Mouse (Mus musculus) T-cell, adult 2 months (primary cell): Measurements from ENCODE around the gene Trp53inp2.
A peak's percentile ranks its signal among the peaks of the same experiment; 100 is the strongest.

ENCODE experiments used
- DNase-seq: peaks from one replicate; pipeline ENCODE4 v3.0.0; 2022; ENCODE audit warnings: low spot score

The Trp53inp2 gene

GRCm38 (mm10) chr2:155380261-155381059, at the start of gene Trp53inp2:
Gene Trp53inp2 (plus strand): TSS chr2:155381059.
- DNase-seq: no peak

DNA sequence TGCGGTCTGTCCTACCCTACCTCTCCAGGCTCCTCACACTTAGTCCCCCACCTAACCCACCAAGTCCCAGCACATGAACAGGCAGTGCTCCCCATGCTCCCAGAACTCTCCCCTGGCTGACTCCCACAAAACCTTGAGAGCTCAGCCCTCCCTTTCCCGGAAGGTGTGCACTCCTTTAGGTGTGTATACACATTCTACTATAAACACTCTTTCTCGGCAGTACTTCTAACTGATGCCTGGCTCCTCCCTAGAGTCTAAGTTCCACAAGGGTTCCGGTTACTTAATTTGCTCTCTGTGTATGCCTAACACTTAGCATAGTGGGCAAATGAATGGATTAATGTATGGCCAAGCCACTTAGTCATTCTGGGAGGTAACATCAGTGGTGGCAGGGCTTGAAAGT, 49.5 kb upstream of the Trp53inp2 start:
- DNase-seq: no peak

DNA sequence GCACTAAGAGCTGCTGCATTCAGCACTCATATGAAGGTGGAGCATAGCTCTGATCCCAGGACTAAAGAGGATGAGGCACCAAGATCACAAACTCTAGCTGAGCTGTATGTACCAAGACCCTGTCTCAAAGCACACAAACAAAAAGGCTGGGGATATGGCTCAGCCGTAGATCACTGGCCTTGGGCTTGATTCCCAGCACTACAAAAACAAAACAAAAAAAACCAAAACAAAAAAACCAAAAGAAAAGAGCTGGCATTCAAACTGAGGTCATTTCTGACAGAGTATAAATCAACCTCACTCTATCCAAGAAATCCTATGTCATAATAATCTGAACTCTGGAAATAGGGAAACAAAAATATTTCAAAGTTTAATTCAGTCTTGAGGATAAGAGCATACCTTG, 47.4 kb upstream of the Trp53inp2 start:
- DNase-seq: no peak

DNA sequence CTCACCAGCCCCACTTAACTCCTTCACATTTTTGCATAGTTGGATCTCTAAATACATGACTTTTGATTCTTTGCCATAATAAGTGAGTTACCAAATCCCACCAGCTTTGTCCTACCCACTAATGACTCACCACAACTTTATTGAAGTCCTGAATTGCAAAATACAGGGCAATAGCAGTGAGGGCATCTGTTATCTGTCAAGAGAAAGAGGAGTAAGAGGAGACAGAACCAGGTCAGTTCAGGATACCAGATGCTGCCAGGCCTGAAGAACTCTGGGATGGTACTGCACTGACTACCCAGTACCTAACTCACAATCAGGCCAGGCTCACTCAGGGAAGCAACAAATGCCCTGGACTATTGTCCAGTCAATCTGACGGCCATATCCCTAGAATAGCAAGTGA, 45.6 kb upstream of the Trp53inp2 start:
- DNase-seq: no peak

DNA sequence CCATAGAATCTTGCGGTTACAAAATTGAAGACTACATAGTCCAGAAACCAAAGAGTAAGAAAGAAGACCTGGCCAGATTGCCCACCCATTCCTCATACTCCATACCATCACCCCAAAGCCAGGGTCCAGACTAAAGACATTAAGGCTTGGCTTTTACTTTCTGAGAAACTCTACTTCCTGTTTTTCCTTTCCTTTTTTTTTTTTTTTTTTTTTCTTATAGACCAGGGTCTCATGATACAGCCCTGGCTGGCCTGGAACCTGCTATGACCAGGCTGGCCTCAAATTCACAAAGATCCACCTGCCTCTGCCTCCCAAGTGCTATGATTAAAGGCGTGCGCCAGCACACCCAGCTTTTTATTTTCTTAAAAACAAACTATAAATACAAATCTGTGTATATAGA, 44.6 kb upstream of the Trp53inp2 start:
- no peak for DNase-seq

DNA sequence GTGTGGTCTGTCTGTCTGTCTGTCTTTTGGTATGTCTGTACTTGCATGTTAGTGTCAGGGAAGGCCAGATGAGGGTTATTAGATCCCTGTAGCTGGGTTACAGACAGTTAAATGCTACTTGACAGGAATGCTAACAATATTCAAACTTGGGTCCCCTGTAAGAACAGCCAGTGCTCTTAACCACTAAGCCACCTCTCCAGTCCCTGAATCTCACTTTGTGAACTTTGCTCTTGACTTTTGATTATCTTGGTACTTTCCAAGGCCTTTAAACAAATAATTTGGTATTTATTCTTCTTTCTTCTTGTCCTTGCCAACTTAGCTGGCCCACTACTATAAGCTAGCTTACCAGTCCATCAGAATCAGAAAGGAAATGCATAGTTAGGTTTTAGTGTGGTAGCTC, 40.7 kb upstream of the Trp53inp2 start:
- DNase-seq: no peak

DNA sequence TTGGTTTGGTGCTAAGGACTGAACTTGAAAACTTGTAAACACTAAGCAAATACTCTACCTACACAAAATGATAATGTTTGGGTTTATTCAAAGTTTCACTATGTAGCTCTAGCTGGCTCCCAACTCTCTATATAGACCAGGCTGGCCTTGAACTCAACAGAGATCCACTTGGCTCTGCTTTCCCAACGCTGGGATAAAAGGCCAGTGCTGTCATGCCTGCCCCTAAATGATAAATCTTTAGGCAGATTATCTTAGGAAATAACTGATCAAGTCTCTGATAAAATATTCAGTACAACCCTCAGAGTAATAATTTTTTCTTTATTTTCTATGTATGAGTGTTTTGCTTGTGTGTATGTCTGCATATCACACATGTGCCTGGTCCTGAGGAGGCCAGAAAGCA, 34.2 kb upstream of the Trp53inp2 start:
- no peak for DNase-seq

- DNase-seq: no peak
Measured at GRCm38 (mm10) chr2:155354402-155354801, 26.5 kb upstream of the Trp53inp2 start.

GRCm38 (mm10) chr2:155356971-155357591, 23.8 kb upstream of the Trp53inp2 start, which contains the start of gene Pigu:
Gene Pigu (minus strand): TSS chr2:155357430.
- DNase-seq: peak; percentile 93

DNA sequence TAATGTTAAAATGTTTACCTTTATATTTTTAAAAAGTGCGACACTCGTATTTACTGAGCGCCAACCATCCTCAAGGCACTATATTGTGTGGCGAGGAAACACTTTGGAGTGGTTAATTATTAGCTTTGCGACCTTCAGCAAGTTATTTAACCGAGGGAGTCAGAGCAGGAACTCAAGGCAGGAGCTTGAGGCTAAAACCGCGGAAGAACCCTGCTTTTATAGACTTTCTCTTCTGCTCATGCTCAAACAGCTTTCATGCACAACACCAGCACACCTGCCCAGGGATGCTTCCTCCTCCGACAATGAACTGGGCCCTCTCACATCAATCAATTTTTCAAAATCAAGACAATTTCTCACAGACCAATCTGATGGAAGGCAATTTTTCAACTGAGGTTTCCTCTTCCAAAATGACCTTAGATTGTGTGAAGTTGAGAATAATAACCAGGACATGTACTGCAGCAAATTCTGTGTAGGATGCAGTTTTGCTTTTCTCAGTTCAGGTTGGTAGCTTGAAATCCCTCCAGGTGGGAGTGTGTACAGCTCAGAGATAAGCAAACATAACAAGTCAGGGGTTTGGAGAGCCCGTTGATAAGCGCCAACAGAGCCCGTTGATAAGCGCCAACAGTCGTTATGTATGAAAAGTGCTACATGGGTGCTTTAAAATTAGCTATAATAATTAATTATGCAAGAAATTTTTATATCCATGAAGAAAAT, 23.0 kb upstream of the Trp53inp2 start:
- no peak for DNase-seq

- DNase-seq: no peak
Measured at GRCm38 (mm10) chr2:155367635-155368284, 13.1 kb upstream of the Trp53inp2 start.

- DNase-seq: no peak
Measured at GRCm38 (mm10) chr2:155369333-155369883, 11.5 kb upstream of the Trp53inp2 start.

DNA sequence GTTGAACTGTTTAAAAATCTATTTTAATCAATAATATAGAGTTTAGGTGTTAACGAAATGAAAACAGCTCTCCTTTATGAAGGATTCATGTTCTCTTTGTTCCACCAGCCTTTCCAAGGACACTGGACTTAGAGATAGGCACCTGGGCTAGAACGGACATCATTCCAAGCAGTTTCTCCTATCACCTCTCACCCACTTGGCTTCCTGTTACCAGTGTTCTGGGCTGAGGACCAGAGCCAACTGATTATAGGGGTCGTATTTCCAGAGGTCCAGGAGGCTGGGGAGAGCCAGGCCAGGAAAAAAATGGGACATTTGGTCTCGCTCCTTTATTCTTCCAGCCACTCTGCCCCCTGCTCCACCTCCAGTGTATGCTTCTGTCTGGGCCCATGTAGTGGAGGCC, 8.4 kb upstream of the Trp53inp2 start:
- no peak for DNase-seq

DNA sequence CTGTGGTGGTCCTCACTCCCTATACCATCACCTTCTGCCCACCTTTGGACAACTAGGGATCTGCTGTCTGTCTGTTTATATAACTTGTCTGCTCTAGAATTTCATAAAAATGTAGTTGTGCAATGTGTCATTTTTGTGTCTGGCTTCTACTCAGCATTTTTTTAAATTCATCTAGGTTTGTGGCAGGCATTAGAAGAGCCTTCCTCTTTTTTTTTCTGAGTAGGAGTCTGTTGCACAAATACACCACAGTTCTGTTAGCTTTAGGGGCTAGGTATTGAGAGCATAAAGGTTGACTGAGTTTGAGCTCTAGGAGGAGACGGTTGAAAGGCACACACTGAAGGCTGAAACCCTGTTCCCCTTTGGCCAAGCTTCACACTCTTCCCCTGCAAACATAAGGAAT, 7.6 kb upstream of the Trp53inp2 start:
- DNase-seq: no peak

GRCm38 (mm10) chr2:155373886-155374285, 7.0 kb upstream of the Trp53inp2 start:
- no peak for DNase-seq

GRCm38 (mm10) chr2:155374521-155374920, 6.3 kb upstream of the Trp53inp2 start:
- no peak for DNase-seq

- DNase-seq: no peak
Measured at GRCm38 (mm10) chr2:155376191-155376590, 4.7 kb upstream of the Trp53inp2 start.

DNA sequence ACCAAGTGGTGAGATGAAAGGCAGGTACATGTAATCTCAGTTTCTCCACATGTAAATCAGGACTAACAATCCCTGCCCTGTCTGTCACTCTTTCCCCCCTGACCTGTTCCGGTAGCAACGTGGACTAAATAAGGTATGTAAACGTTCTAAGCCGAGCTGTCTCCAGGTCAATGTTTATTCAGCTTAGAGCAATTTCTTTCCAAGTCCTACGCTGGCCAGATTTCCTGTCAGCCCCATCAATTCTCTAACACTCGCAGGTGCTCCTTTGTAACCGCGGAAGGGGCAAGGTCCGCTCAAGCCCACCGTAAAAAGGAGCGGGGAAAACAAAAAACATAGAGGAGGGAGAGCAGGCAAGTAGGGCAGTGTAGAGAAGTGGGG, 190 bp downstream of the Trp53inp2 start:
- DNase-seq: no peak

GRCm38 (mm10) chr2:155381643-155382331, 928 bp downstream of the Trp53inp2 start:
- peak; percentile 96 for DNase-seq

- DNase-seq: no peak
Measured at GRCm38 (mm10) chr2:155382332-155382700, 1.5 kb downstream of the Trp53inp2 start.

DNA sequence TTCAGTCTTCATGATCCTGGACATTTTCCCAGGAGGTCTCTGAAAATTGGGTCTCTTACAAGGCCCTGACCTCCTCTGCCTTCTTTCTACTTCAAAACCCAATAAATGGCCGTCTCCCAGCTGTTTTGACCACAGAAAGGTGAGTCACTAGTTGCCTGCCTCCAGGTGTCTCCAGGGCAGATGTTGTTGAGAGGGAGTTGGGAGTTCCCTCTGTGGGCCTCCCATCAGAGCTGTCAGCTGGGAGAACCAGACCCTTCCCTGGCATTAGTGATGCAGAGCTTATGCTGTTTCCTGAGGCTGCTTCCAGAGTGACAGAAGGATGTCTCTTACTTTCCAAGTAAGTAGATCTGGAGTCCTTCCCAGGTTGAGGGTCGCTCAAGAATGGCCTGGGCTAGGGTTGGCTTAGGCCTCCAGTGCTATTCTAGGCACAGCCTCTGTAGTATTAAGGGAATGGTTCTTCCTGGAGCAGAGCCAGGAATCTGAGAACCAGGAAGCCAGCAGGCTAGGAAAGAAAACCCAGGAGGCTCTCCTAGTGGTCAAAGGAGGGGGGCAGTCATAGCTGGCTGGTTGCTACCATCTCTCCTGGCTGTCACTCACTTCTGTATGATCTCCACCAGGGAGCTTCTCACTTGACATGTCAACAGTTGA, 2.1 kb downstream of the Trp53inp2 start:
- no peak for DNase-seq
